Mouse (Mus musculus) E14TG2a.4 (cell line): ENCODE data around the gene Myo18b.

Source experiments
- CTCF ChIP-seq: conservative IDR thresholded peaks from 2 replicates; pipeline ENCODE4 v1.5.1; 2014; ENCODE audit warnings: low read length
- NANOG ChIP-seq: IDR thresholded peaks from 2 replicates; pipeline ENCODE4 v1.6.1; 2014; ENCODE audit warnings: borderline replicate concordance, low read length, mixed read lengths
- POU5F1 ChIP-seq: IDR thresholded peaks from 2 replicates; pipeline ENCODE4 v1.6.1; 2014; ENCODE audit warnings: low read length, borderline replicate concordance

DNA sequence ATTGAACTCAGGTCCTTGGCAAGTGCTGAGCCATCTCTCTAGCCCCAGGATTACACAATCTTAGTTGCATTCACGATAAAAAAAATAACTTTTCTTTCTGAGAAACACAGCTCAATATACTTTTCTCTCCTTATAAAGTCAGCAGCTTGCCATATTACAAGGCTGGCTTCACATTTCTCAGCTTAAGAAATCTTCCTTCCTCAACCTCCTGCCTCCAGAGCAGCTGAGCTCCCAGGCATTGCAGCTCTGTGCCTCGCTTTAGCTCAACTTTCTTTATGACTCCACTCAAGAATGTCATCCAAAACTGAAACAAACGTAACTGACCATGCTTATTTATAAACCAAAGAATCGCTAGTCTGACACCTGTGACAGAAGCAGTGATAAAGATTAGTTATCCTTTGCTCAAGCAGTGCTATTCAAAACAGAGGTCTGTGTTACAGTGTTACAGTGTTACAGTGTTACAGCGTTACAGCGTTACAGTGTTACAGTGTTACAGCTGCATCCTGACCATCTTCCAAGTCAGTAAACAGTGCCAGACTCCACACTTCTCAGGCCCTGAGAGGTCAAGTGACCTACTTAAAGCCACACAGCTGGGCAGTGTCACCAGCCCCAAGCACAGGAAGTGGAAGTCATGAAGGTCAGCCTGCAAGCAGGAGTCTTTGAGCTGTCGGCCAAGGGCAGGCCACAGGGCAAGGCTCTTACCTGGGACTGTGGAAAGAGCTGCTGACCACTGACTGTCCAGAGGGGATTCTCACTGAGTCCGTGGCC is 181.3 kb downstream of the Myo18b start:
- TF ChIP-seq POU5F1 (no peak), CTCF (no peak), NANOG (no peak)
